Mouse (Mus musculus) Muller cell, postnatal 12 days (primary cell): Measurements from ENCODE around the gene Ddx28.
A peak's percentile ranks its signal among the peaks of the same experiment; 100 is the strongest.
"Not testable (repeated sequence)": the region's sequence is repeated elsewhere in the genome, so short reads cannot be mapped to it uniquely, and the experiment has no call there.

Source experiments
- DNase-seq: peaks from one replicate; pipeline ENCODE4 v3.0.0-alpha.2; 2015; ENCODE audit errors: inconsistent ontology term

The Ddx28 gene

DNA sequence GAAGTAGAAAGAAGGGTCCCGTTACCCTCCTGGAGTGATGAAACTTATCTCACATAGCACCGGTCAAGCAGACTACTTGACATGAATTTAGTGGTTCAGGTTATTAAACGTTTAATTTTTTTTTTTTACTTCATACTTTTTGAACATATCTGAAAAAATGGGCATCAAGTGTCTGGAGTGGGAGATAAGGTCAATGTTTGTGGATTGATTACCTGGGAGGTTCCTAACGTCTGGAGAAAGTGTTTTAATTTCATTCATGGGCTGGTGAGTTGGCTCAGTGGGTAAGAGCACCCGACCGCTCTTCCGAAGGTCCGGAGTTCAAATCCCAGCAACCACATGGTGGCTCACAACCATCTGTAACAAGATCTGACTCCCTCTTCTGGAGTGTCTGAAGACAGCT, 521 bp upstream of the Ddx28 start:
- DNase-seq: not testable (repeated sequence)

DNA sequence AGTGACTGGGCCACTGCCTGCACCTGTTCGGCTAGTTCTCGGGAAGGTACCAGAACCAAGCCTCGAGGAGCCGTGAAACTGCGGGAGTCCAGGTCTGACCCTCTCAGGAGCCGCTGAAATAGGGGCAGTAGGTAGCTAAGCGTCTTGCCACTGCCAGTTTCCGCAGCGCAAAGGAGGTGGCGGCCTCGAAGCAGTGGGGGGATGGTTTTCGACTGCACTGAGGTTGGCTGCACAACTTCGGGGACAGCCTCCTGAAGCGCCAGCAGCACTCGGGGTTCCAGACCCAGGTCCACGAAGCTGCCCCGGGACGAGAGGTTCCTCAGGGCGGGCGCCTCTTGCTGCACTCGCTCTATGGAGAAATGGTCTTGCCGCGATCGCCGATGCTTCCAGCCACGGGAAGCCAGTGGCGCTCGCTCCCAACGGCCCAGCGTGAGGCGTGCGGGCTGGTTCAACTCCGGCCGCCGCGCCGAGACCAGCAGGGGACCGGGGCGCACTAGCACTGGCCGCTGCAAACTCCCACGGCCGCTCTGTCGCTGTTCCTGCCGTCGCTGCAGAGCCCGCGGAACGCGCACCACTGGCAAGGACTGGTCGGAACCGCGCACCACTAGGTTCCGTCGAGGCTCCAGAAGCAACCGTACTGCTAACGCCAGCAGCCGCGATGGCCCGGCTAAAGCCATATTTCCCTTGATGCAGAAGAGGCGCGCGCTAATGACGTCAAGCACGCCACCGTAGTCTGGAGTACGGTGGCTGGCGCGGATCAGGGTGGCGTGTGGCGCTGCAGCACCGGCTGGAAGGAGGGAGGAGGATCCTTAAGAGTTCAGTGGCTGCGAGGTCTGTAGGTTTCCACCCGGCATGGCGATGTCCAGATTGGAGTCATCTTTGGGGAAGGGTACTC, 687 bp downstream of the Ddx28 start:
- peak; percentile 89 for DNase-seq

DNA sequence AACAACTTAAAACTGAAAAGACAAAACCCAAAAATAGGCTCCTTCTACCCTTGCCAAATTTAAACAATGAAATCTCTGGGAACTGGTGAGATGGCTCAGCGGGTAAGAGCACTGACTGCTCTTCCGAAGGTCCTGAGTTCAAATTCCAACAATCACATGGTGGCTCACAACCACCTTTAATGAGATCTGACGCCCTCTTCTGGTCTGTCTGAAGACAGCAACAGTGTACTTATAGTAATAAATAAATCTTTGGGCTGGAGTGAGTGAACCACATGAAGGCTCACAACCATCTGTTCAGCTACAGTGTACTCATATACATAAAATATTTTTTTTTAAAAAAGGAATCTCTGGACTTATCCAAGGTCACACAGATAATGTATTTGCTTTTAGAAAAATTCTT, 3.8 kb downstream of the Ddx28 start:
- not testable (repeated sequence) for DNase-seq

DNA sequence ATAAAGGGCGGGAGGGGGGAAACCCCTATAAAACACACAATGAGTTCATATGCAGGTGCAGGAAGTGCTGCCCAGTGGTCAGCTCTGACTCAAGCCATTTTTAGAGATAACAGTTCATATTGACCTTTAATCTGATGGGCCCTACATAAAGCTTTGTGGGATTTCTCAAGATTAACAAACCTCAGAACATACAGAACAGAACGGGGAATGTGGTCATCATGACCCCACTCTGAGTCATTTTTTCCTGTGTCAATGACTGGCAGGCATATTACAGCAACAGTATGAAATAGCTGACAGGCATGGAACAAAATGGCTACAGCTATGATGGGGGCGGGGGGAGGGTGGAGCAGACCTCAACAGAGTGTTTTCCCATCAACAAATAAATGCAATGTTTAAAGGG, 4.5 kb downstream of the Ddx28 start:
- DNase-seq: no peak

DNA sequence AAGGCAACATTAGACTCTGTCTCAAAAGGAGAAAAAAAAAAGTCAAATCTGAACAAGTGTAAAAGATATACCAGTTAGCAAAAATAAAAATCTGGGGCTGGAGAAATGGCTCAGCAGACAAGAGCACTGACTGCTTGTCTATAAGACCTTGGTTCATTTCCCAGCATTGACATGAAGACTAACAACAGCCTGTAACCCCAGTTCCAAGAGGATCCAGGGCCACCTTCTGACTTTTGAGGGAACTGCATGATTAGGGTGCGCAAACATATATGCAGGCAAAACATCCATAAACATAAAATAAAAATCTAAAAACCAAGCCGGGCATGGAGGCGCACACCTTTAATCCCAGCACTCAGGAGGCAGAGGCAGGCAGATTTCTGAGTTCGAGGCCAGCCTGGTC, 5.3 kb downstream of the Ddx28 start:
- DNase-seq: no peak

DNA sequence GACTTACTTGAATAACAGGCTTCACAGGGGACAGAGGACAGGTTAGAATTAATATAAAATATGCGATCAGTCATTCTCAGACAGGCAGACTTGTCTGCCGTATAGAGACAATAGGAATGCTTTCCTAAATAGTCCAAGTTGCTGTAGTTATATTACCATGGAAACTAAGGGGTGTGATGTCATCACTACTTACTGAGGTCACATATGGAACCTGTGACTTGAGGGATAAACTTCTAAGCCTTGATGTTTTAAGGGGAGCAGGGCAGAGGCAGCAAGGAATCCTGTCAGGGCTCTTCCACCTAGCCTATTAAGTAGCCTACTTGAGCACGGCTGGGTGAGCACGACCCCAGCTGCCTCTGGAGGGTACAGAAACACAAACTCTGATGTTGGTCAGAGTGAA, 5.8 kb downstream of the Ddx28 start, which contains the start of gene Dpep2nb:
Gene Dpep2nb, minus strand, starts transcription at position 101 of the 400 bp plus-strand sequence.
- no peak for DNase-seq

DNA sequence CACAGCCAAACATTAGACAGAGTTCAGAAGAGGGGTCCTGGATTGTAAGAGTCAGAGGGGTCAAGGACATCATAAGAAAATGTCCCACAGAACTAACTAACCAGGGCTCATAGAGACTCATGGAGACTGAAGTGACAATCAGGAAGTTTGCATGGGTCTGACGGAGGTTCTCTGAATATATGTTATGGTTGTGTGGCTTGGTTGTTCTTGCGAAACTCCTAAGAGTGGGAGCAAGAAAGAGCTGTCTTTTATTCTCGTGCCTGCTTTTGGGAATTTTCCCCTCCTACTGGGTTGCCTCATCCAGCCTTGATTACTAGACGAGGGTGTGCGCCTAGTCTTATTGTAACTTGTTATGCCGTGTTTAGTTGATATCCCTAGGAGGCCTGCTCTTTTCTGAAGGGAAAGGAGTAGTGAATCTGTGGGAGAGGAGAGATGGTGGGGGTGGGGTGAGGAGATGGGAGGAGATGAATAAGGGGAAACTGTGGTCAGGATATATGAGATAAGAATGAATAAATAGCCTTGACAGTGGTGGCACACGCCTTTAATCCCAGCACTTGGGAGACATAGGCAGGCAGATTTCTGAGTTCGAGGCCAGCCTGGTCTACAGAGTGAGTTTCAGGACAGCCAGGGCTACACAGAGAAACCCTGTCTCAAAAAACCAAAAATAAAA, 7.0 kb downstream of the Ddx28 start:
- DNase-seq: no peak

DNA sequence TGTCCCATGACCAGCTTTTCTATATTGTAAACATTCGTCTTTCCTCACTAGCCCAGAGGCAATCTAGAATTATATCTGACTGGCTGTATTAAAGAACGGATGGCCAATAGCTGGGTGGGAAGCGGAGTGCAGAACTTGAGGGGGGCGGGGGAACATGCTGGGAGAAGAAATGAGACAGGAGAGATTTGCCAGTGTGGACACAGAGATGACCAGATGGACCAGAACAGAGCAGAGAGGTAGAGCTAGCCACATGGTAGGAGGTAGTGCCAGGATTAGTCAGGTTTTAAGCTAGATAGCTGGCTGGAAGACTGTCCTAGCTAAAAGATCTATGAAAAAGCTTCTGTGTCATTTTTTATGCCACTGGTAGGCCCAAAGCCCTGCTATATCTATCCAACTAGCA, 9.8 kb downstream of the Ddx28 start:
- DNase-seq: no peak

DNA sequence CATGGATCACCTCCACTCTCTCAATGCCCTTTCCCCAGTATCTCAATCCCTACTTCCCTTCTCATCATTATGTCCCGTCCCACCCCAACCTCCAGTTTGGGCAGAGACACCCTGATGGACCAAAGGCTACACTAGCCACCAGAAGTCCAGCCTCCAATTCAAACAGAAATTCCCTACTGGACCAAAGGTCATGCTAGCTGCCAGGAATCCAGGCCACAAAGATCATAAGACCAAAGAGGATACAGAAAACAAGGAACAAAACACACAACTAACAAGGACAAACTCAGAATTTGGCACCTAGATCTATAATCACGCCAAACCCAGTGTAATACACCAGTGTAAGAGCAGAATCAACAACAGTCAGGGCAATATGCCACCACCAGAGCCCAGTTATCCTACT, 12.7 kb downstream of the Ddx28 start:
- no peak for DNase-seq

DNA sequence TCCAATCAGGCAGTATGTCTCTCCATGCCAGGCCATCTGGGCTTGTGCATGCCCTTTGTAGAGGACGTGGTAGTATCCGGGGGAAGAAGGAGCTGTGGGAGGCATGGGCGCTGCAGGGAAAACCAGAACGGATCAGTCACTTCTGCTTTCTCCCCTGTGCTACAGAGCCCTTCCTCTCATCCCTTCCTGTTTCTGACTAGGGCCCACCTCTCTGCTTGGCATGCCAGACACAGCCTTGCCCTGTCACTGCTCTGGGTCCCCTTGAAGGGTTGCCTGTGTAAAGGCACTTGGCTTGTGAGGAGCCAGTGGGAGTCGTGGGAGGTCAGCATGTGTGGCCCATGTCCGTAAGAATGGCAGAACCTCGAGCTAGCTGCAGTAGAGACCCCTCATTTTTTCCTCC, 15.3 kb downstream of the Ddx28 start:
- DNase-seq: no peak

DNA sequence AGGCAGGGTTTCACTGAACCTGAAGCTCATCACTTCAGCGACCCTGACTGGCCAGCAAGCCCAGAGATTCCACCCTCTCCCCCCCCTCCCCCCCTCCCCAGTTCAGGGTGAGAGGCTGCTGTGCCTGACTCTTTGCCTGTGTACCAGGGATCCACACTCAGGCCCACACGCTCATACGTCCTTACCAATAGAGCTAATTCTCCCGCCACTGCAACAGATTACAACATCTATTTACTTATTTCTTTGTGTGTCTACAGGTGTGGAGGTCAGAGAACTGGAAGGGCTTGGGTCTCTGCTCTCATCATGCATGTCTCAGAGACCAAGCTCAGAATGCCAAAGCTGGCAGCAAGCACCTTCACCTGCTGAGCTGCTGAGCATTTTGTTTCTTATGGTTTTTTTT, 18.5 kb downstream of the Ddx28 start:
- no peak for DNase-seq

DNA sequence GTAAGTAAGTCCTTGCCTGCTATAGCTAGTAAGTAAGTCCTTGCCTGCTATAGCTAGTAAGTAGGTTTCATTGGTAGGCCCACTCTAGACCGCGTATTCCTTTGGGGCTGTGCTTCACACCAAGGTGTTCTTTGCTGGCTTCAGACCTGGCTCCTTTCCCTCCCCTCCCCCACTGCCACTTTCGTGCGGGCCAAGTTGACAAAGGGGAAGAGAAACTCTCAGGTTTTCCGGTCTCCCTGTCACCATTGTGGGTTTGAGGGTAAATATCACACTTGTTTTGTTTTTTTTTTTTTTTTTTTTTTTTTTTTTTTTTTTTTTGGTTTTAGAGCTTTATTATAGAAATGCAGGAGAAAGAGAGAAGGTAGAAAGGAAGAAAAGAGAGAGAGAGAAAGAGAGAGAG, 19.2 kb downstream of the Ddx28 start:
- DNase-seq: no peak

DNA sequence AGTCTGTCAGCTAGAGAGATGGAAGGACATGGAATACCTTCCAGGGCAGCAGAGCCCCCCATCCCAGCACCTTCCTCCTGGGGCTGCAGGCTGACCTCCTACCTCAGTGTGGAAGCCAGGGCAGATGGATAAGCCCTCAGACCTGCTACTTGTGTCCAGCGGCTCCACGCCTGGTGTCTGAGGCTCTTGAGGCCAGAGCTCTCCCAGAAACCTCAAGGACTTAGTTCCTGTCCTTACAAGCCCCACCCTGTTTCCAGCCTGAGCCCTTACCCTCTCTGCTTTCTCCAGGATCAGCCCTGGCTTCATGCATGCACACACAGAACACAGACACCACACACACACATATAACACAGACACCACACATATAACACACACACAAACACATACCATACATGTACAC, 20.1 kb downstream of the Ddx28 start:
- no peak for DNase-seq

DNA sequence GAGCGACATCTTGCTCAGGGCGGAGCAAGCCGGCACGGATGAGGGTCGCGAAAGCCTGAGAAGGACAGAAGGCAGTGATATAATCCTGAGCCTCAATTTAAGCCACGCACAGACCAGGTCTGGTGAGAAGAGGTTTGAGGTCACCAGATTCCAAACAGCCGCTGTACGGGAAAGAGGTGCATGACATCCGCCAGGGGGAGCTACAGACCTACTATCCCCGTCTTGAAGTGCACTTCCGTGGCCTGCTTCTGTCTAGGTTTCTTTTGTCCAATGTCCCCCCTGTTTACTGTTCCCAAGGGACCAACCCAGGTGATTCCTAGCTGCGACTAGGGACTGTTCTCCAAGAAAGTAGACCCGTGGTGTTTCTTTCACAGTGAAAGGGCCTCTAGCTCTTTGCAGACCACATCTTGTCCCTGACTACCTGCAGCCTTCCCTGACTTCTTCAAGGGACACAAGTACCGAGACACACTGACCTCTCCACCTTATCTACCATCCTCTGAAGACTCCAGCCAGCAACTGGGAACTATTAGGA, 20.8 kb downstream of the Ddx28 start, which contains the start of gene Dus2:
Gene Dus2, plus strand, starts transcription at position 482 of the 532 bp plus-strand sequence.
- DNase-seq: peak; percentile 87

DNA sequence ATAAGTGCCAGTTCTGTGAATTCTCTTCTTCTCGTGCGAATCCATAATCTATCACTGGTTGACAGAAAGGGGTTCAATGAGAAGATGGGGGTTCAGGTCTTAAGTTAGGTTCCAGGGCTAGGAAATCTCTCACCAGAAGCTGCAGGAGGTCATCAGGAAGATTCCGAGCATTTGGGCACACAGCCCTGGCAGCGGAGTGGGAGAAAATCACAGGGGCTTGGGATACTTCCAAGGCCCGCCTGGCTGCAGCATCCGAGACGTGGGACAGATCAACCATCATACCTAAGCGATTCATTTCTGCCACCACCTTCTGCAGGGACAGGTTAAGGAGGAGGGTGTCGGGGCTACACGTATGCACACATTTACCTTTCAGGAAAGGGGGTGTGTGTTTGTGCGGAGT, 23.1 kb downstream of the Ddx28 start:
- no peak for DNase-seq

DNA sequence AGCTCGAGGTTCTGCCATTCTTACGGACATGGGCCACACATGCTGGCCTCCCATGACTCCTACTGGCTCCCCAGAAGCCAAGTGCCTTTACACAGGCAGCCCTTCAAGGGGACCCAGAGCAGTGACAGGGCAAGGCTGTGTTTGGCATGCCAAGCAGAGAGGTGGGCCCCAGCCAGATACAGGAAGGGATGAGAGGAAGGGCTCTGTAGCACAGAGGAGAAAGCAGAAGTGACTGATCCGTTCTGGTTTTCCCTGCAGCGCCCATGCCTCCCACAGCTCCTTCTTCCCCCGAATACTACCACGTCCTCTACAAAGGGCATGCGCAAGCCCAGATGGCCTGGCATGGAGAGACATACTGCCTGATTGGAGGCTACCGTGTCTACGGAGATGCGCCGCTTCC, 28.3 kb downstream of the Ddx28 start:
- DNase-seq: not testable (repeated sequence)

DNA sequence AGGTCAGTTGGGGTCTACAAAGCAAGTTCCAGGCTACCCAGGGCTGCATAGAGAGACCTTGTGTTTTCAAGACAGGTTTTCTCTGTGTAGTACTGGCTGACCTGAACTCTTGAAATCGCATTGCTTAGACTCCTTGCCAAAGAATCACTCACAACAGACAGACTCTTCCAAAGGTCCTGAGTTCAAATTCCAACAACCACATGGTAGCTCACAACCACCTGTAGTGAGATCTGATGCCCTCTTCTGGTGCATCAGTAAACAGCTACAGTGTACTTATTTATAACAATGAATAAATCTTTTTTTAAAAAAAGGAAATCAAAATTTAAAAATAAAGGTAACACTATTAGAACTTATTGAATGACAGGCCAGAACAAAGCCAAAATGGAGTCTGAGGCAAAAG, 30.5 kb downstream of the Ddx28 start:
- DNase-seq: no peak

DNA sequence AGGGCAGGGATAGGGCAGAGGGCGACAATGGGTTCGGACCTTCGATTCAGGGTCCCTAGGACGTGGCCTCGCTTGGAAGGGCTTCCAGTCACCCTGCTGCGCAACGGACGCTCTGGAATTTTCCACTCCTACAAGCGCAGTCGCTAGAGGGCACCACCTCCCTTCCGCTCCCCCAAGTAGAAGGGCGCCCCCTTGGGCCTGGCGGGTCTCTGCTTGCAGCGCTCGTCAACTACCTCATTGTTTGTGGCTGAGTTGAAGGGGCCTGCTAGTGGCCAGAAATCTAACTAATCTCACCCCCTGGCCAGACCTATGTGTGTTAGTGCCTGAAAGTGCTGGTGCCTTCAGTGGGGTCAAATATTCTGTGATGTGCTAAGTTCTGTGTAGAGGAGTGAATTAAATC, 32.4 kb downstream of the Ddx28 start, which contains the start of gene Dpep3:
Gene Dpep3, minus strand, starts transcription at position 105 of the 400 bp plus-strand sequence.
- no peak for DNase-seq

DNA sequence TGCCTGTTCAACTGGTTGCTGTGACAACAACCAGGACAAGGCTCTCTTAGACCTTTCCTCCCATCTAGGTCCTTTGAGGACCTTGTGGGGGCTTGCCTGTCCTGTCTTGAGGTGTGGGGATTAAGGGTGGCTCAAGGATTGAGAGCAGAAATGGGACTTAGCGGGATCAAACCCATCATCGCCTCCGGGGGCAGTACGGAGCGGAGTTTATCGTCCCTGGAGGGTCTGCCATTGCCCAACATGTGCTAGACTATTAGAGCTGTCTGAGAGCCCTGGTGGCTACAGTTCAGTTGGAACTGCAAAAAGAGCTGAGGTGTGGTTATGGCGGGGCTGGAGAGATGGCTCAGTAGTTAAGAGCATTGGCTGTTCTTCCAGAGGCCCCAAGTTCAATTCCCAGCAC, 36.3 kb downstream of the Ddx28 start:
- no peak for DNase-seq

DNA sequence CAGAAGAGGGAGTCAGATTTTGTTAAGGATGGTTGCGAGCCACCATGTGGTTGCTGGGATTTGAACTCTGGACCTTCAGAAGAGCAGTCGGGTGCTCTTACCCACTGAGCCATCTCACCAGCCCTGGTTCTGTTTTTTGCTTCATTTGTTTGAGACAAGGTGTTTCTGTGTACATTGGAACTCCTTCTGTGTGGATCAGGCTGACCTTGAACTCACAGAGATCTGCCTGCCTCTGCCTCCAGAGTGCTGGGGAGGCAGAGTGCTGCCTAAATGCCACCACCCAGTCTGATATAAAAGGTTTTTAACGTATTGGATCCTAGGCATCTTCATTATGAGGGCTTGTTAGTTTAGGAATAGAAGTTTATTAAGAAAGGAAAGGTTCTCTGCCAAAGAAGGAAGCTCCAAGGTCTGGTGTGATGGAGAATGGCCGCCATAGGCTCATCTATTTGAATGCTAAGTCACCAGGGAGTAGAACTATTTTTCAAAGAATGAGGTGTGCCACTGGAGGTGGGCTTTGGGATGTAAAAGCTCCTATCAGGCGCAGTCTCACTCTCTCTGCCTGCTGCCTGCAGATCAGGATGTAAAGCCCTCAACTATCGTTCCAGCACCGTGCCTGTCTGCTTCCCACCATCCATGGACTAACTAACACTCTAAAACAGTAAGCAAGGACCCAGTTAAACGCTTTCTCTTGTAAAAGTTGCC, 40.5 kb downstream of the Ddx28 start:
- no peak for DNase-seq

DNA sequence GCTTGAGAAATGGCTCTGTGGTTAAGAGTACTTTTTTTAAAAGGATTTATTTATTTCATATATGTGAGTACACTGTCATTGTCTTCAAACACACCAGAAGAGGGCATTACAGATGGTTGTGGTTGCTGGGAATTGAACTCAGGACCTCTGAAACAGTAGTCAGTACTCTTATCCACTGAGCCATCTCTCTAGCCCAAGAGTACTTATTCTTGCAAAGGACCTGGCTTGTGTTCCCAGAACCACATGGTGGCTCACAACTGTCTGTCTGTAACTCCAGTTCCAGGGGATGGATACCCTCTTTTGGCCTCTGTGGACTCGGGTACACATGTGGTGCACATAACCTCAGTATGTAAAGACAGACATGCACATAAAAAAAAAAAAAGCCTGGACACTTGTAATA, 42.3 kb downstream of the Ddx28 start:
- no peak for DNase-seq

DNA sequence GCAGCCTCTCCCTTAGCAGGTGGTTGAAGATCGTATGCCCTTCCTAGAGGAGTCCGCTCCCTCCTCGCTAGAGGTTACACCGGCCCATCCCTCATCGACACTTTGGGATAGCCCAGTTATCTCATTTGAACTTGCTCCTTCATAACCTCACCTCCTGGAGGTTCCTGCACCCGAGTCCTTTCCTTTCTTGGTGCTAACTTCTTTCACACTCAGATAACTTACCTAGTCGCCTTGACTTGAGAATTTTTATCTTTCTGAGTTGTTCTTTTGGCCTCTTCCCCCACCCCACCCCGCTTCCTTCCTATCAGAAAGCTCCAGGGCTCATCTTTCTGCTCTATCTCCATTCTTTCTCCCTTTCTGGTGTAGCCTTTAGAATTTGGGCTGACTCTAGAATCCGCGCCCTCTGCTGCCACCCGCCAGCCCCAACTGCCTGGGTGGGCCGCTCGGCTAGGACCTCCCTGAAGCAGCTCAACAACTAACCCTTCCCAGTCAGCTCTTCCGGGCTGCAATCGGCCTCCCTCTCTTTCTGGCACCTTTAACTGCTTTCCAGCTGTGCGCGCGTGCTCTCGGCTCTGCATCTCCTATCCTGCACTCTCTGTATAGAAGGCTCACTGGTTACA, 44.9 kb downstream of the Ddx28 start:
- peak; percentile 31 for DNase-seq
